Mouse (Mus musculus): ENCODE data around the gene Akt2. TPM values are rescaled to one million over a fixed set of nuclear protein-coding genes. Genes with fewer than 3 reads are reported as not detected.

Gene Akt2
- polyA plus RNA-seq (2016; fragmentation: Nextera tagmentation; extraction: Ambion mirVana): 95.3 and 101 TPM in 2 replicates

DNA sequence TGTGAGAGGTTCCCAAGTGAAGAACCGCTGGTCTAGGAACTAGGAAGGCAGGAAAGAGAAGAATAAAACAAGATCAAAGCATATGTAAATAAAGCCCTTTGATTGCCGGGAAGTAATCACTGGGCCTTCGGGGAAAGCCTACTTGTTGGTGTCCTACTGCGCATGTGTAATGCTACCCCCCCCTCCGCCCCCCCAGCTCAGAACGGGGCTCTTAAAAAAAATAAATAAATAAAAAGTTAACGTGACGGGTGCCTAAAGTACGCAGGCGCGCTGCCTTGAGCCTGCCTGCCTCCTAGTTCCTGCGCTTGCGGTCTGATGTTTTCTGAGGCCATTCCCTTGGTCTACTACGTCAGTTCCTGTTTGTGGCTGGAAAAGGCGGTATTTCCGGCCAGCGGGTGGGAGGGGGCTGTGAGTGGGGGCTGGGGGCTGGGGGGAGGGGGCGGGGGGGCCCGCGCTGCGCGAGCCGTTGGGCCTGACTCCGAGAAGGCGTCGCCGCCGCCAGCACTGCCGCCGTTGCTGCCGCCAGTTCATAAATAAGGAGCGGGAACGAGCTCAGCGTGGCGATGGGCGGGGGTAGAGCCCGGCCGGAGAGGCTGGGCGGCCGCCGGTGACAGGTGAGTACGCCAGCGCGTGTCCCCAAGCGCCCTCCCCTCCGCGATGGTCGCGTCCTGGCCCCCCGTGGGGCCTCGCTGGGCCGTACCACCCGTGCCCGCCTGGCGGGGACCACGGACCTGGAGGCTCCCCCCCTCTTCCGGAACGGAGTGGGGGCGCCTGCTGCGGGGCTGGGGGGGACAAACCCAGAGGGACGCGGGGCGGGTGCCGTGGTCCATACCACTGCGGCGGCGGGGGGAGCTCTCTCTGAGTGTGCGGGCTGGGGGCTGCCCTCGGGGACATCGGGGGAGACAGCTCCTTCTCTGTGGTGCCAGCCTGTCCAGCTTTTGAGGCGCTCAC lies at the start of gene Akt2:
Gene Akt2 (plus strand): TSS at position 287 of the 951 bp plus-strand sequence.
- DNase-seq (ENCODE audit: low spot score): peak; percentile 95
- Histone ChIP-seq H3K27ac (replicated peaks) (peak within 1 kb of the TSS; percentile 98), H3K36me3 (replicated peaks) (peaks cover 21% of the 10 kb centered on the region), H3K4me3 (peak within 1 kb of the TSS; percentile 86), H3K9me3 (no peaks in the 10 kb centered on the region), H3K4me1 (peaks cover 22% of the 10 kb centered on the region), H3K27me3 (replicated peaks; ENCODE audit: low read depth, poor library complexity, severe bottlenecking) (no peaks in the 10 kb centered on the region)
- WGBS: under 1% methylated on average over 71 of the region's 71 CpGs

DNA sequence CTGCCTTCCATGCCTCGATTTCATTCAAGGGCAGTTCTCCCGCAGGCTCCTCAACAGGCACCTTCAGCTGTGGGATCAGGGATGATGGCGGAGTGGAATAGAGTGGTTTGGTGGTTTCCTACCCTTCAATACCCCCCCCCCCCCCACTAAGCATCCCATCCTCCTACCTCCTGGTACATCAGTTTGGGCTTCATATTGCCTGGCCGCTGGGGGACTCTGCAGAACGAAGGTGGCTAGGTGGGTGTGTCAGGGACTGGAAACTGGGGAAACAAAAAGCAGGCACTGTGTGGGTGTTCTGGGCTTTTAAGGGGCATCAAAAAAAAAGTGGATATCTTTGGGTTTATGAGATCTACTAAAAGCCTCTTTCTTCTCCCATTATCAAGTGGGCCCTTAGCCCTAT lies 49.4 kb upstream of the Akt2 start:
- peak overlapping the region; percentile 67 for H3K4me3 ChIP-seq
- DNase-seq (ENCODE audit: low spot score): no peak

DNA sequence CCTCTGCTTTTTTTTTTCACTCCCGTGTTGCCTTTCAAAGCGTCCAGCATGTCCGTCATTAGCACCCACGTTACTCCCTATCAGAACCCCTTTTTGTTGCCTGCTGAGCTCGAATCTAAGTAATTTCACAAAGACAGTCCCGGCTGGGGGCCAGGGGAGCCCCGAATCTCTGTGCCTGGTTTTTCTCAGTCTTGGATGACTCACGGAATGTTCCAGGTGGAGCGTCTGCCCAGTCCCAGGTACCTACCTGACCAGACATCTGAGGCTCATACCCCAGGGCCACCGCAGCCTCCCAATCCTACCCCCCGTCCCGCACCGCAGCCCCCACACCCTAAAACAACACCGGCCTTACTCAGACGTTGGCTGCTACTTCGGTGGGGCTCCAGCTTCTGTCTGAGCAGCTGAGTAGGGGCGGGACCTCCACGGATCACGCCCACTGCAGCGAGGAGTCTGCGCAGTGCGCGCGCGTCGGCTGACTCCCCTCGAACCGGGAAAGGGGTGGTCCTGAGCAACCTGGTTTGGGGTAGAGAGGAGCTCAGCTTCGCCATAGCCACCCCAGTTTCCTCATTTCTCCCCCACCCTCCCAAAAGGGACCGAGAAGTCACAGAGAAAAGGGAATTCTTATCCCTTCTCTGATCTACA lies 48.8 kb upstream of the Akt2 start:
- Histone ChIP-seq H3K36me3 (replicated peaks) (peaks cover 21% of the 10 kb centered on the region), H3K4me3 (peak overlapping the region; percentile 67), H3K4me1 (peaks cover 17% of the 10 kb centered on the region), H3K27ac (replicated peaks) (peak overlapping the region; percentile 72), H3K27me3 (replicated peaks; ENCODE audit: low read depth, poor library complexity, severe bottlenecking) (0 out of 2 replicates have a peak, but pooled peaks cover 4% of the 10 kb centered on the region), H3K9me3 (no peaks in the 10 kb centered on the region)
- DNase-seq (ENCODE audit: low spot score): peak; percentile 90
- 4% methylated on average over 30 of the region's 30 CpGs for WGBS

More for the DNA sequence above, 49.4 kb upstream of the Akt2 start:
- Histone ChIP-seq H3K27ac (replicated peaks) (0 out of 2 replicates have a peak overlapping the region, but pooled peaks have one; percentile 72), H3K4me1 (peaks cover 17% of the 10 kb centered on the region), H3K36me3 (replicated peaks) (peaks cover 27% of the 10 kb centered on the region), H3K9me3 (no peaks in the 10 kb centered on the region), H3K27me3 (replicated peaks; ENCODE audit: low read depth, poor library complexity, severe bottlenecking) (0 out of 2 replicates have a peak, but pooled peaks cover 4% of the 10 kb centered on the region)
- 63% methylated on average over 5 of the region's 5 CpGs for WGBS

DNA sequence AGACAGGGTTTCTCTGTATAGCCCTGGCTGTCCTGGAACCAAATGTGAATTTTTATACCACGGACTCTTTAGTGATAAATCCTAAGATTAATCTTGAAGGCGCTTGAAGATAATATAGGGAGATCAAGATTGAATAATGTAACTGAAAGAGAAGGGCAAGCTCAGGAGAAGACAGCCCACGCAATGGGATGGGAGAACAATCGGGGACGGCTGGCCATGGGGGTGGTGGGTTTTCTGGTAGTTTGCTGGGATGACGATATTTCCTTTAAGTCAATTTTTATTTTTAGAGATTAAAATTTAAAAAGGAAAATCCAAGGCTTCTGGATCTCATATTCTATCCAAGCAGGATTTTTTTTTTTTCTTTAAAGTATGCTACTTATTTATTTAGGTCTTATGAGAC lies 48.3 kb upstream of the Akt2 start:
- WGBS: 56% methylated on average over 6 of the region's 6 CpGs
- Histone ChIP-seq H3K27me3 (replicated peaks; ENCODE audit: low read depth, poor library complexity, severe bottlenecking) (0 out of 2 replicates have a peak, but pooled peaks cover 4% of the 10 kb centered on the region), H3K27ac (replicated peaks) (peak overlapping the region; percentile 72), H3K4me1 (peaks cover 17% of the 10 kb centered on the region), H3K9me3 (no peaks in the 10 kb centered on the region), H3K4me3 (peak overlapping the region; percentile 67), H3K36me3 (replicated peaks) (peaks cover 15% of the 10 kb centered on the region; the same call in 1 of the 2 replicates)
- no peak for DNase-seq (ENCODE audit: low spot score)

DNA sequence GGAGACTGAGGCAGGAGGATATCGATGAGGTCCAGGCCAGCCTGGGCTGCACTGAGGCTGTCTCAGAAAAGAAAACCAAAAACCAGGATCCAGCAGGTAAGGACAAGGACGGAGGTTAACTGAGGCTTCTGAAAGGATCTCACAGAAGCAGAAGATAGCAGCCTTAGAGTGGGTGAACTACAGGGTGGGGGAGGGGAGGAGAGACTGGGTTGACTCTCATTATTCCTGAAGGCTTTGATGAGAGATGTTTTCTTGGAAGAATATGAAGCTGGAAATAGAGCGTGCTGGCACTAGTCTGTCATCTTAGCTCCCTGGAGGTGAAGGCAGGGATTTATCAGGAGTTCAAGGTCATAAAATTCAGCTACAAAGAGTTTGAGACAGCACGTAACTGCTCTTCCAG lies 47.5 kb upstream of the Akt2 start:
- no peaks in the 10 kb centered on the region for H3K9me3 ChIP-seq
- DNase-seq (ENCODE audit: low spot score): no peak
- 0 out of 2 replicates have a peak, but pooled peaks cover 4% of the 10 kb centered on the region for H3K27me3 ChIP-seq (replicated peaks; ENCODE audit: low read depth, poor library complexity, severe bottlenecking)
- 87% methylated on average over 4 of the region's 4 CpGs for WGBS
- H3K27ac ChIP-seq (replicated peaks): no peak overlapping the region
- H3K4me1 ChIP-seq: peaks cover 17% of the 10 kb centered on the region
- peaks cover 13% of the 10 kb centered on the region; the same call in 1 of the 2 replicates for H3K36me3 ChIP-seq (replicated peaks)
- H3K4me3 ChIP-seq: no peak overlapping the region

DNA sequence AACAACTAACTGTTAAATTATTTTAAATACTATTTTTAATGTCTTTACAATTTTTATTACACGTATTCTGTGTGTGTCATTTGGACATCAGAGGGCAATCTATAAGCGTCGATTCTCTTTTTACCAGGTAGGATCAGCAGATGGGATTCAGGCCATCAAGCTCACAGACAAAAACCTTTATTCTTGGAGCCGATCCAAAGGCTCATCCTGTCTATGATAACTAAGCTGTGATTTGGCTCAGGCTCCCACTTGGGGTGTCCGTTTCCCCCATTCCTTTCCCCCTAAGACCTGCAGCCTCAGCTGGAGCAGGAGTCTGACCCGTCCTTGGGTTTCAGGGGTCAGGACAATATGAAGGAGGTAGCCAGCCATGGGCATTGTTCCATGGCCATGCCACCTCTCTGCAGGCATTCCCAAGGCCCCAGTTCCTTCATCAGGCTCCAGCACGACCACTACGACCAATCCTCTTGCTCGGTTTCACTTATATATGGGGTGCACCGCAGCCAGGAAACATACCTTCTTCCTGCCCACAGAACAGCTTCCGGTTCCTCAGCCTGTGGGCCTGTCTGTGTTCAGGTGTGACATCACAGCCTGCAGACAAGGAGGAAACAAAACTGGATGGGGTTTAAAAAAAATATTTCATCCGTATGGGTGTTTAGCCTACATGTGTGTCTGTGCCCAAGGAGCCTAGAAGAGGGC lies 46.5 kb upstream of the Akt2 start:
- Histone ChIP-seq H3K36me3 (replicated peaks) (peaks cover 7% of the 10 kb centered on the region; the same call in 1 of the 2 replicates), H3K4me1 (peaks cover 17% of the 10 kb centered on the region), H3K27ac (replicated peaks) (no peak overlapping the region), H3K9me3 (no peaks in the 10 kb centered on the region), H3K27me3 (replicated peaks; ENCODE audit: low read depth, poor library complexity, severe bottlenecking) (0 out of 2 replicates have a peak, but pooled peaks cover 4% of the 10 kb centered on the region), H3K4me3 (no peak overlapping the region)
- no peak for DNase-seq (ENCODE audit: low spot score)
- 89% methylated on average over 12 of the region's 12 CpGs for WGBS

DNA sequence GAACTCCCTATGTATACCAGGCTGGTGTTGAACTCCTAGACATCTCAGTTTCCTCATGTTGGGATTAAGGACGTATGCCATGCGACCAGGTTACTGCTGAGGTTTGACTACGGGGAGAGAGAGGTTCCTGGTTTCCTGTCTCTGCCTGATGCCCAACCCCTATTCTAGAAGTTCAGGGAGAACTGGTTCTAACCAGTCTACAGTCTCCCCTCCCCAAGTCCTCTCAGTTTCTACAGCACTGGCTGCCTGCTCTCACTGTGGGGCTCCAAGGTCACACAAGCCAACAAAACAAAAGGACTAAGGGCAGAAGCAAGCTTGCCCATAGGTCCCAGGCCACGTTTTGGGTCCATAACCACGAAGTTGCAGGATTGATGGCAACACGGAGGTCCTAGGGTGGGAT lies 41.8 kb upstream of the Akt2 start:
- H3K27ac ChIP-seq (replicated peaks): no peak overlapping the region

DNA sequence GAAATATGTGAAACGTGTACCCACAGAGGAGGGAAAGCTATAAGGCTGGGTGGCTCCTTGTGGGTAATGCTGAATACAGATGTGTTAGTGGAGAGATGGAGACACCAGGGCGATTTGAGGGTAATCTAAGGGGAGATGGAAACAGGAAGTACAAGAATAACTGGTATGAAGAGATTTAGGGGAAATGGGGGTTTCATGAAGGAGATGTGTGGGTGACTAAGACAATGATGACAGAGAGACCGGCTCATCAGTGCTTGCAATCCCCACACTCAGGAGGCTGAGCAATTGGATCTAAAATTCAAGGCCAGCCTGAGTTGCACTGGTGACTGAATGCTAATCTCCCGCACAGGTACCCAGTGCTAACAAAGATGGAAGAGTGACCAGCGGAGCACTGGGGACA lies 39.3 kb upstream of the Akt2 start:
- DNase-seq (ENCODE audit: low spot score): no peak
- no peaks in the 10 kb centered on the region for H3K27me3 ChIP-seq (replicated peaks; ENCODE audit: low read depth, poor library complexity, severe bottlenecking)
- peak overlapping the region; percentile 86 for H3K4me3 ChIP-seq
- no peak overlapping the region for H3K27ac ChIP-seq (replicated peaks)
- H3K36me3 ChIP-seq (replicated peaks): peaks cover 15% of the 10 kb centered on the region
- H3K9me3 ChIP-seq: no peaks in the 10 kb centered on the region
- WGBS: 52% methylated on average over 5 of the region's 5 CpGs
- H3K4me1 ChIP-seq: peaks cover 17% of the 10 kb centered on the region

More for the DNA sequence above, 41.8 kb upstream of the Akt2 start:
- no peaks in the 10 kb centered on the region for H3K36me3 ChIP-seq (replicated peaks)
- peaks cover 14% of the 10 kb centered on the region for H3K4me1 ChIP-seq
- WGBS: 80% methylated on average over 6 of the region's 6 CpGs
- H3K27me3 ChIP-seq (replicated peaks; ENCODE audit: low read depth, poor library complexity, severe bottlenecking): no peaks in the 10 kb centered on the region
- DNase-seq (ENCODE audit: low spot score): no peak
- no peaks in the 10 kb centered on the region for H3K9me3 ChIP-seq
- no peak overlapping the region for H3K4me3 ChIP-seq

DNA sequence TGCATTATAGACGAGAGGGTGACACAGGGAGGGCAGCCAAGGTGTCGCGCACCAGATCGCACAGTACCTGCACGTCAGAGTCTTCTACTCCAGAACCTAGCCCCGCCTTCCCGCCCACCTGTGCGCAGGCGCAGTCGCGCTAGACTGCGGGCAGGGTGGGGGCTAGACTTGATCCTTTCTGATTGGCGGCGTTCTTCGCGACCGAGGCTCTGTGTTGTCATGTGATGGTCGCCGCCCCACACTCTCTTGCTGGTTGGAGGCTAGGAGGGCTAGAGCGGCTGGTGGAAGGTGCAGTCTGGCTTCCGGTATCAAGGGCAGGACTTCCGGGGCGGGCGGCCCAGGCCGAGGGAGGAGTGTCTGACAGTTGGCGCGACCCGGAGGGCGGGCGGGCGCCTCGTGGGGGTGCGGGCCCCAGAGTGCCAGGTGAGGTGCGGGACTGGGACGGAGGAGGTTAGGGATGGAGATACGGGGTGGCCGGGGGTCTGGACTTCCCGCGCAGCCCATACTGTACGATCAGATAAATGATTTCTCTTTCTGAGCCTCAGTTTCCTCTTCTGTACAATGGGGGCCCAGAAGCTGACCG lies 38.3 kb upstream of the Akt2 start, which contains the start of the genes Pld3 and 2310022A10Rik:
Gene Pld3 (minus strand): TSS at position 288 of the 583 bp plus-strand sequence.
Gene 2310022A10Rik (plus strand): TSS at position 303 of the 583 bp plus-strand sequence.
- Histone ChIP-seq H3K36me3 (replicated peaks) (peaks cover 15% of the 10 kb centered on the region), H3K27me3 (replicated peaks; ENCODE audit: low read depth, poor library complexity, severe bottlenecking) (no peaks in the 10 kb centered on the region), H3K4me1 (peaks cover 17% of the 10 kb centered on the region), H3K27ac (replicated peaks) (peak within 1 kb of the TSS; percentile 84), H3K4me3 (peak within 1 kb of the TSS; percentile 86), H3K9me3 (no peaks in the 10 kb centered on the region)
- under 1% methylated on average over 41 of the region's 41 CpGs for WGBS
- peak; percentile 98 for DNase-seq (ENCODE audit: low spot score)

DNA sequence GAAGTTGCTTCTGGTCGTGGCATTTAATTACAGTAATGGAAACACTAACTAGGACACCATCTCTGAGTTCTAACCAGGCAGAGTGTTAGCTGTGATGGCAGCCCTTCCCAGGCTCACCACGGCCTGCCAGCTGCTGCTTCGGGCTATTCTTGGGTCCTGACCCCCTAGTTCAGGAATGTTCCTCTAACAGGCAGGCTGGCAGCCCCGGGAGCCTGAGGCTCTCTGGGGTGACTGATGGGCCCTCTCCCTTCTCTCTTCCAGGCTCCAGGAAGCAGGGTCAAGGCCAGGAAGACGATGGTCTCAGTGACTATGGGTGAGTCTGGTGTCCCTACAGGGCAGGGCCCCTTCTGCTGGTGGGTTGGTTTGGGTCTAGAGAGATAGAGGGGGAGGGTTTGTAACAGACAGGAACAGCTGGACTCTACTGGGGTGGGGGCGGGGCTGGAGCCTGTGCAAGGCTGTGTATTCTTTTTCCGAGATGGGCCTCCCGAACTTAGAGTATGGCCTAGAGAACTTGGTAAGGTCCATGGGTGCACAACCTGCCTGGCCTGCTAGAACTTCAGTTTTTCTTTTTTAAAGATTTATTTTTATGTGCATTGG lies 31.0 kb upstream of the Akt2 start:
- H3K36me3 ChIP-seq (replicated peaks): peaks cover 83% of the 10 kb centered on the region

DNA sequence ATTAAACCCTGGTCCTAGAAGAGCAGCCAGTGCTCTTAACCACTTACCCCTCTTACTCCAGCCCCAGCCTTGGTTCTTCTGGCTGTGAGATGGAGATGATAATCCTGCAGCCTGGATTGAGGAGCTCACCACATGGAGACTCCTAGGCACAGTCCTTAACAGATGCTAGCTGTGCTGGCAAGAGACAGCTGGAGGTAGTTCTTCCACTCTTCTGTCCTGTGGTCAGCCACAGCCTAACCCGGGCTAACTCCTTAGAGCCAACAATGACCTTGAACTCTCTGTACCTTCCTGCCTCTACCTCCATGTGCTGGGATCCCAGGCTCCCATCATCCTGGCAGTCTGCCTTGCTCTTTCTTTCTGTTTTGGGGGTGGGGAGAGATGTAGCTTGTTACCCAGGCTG lies 30.4 kb upstream of the Akt2 start:
- DNase-seq (ENCODE audit: low spot score): no peak
- Histone ChIP-seq H3K9me3 (no peaks in the 10 kb centered on the region), H3K4me1 (peaks cover 4% of the 10 kb centered on the region), H3K27ac (replicated peaks) (no peak overlapping the region), H3K4me3 (no peak overlapping the region), H3K27me3 (replicated peaks; ENCODE audit: low read depth, poor library complexity, severe bottlenecking) (no peaks in the 10 kb centered on the region), H3K36me3 (replicated peaks) (peaks cover 83% of the 10 kb centered on the region)
- 90% methylated on average over 1 of the region's 1 CpGs for WGBS

More for the DNA sequence above, 31.0 kb upstream of the Akt2 start:
- Histone ChIP-seq H3K27ac (replicated peaks) (no peak overlapping the region), H3K9me3 (no peaks in the 10 kb centered on the region), H3K27me3 (replicated peaks; ENCODE audit: low read depth, poor library complexity, severe bottlenecking) (no peaks in the 10 kb centered on the region), H3K4me3 (no peak overlapping the region), H3K4me1 (peaks cover 4% of the 10 kb centered on the region)
- WGBS: 77% methylated on average over 8 of the region's 8 CpGs
- DNase-seq (ENCODE audit: low spot score): no peak
